Mouse (Mus musculus): ENCODE data around the gene Gpalpp1. TPM values are rescaled to one million over a fixed set of nuclear protein-coding genes. Genes with fewer than 3 reads are reported as not detected.

The Gpalpp1 gene
- polyA plus RNA-seq, 1 experiment from 2014 or later, result 12.1 TPM

DNA sequence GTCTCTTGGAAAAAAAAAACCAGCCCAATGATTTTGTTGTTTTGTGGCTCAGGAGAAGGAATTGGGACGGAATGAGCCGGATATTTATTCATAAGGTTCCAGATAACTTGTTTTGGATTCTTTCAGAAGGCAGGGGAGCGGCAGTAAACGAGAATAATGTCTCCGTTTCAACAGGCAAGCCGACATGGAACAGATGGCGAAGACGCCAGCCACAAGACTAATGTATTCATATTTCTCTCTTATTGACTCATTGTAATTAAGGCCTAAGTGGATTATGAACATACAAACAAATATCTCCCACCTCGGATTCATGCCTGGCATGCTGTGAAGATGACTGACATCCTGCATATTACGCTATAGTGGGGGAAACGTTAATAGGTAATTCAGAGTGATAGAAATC lies 56.8 kb downstream of the Gpalpp1 start:
- H3K27me3 ChIP-seq (ENCODE audit: control insufficient read depth, insufficient read depth, low read length), result no peaks in the 10 kb centered on the region
- no peak overlapping the region for H3K4me3 ChIP-seq (replicated peaks; ENCODE audit: low read length)
- no peaks in the 10 kb centered on the region for H3K4me1 ChIP-seq (ENCODE audit: control insufficient read depth, insufficient read depth, low read length)
- no peaks in the 10 kb centered on the region for H3K36me3 ChIP-seq (ENCODE audit: control insufficient read depth, insufficient read depth, low read length)
- ATAC-seq (ENCODE audit: insufficient read depth, low FRiP score), result no peak
- H3K4me2 ChIP-seq (ENCODE audit: low read depth, low read length), result no peak overlapping the region
- WGBS, result 67% methylated on average over 11 of the region's 11 CpGs
- no peaks in the 10 kb centered on the region for H3K9me3 ChIP-seq (replicated peaks; ENCODE audit: control insufficient read depth, low read length)
- no peak overlapping the region for H3K9ac ChIP-seq (ENCODE audit: low read length)
- H3K27ac ChIP-seq (ENCODE audit: low read length), result no peak overlapping the region

DNA sequence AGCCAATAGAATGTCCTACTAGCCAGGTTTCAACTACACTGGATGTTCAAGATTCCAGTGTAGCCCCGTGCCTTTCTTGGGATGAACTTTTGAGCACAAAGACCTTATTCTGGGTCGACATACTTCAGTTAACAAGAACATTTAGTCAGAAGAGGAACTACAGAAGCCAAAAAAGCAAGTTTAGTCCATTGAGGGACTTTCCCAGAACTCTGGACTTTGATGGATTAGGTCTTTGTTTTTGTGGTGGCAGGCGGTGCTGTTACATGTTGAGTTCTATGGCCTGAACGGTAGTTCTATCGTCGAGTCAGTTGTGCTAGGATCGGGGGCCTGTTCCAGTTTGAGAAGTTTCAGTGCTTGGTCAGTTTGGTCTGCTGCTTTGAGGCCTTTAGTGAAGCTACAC lies 58.6 kb downstream of the Gpalpp1 start:
- 80% methylated on average over 7 of the region's 7 CpGs for WGBS
- Histone ChIP-seq H3K27ac (ENCODE audit: low read length) (no peak overlapping the region), H3K4me1 (ENCODE audit: control insufficient read depth, insufficient read depth, low read length) (no peaks in the 10 kb centered on the region), H3K9me3 (replicated peaks; ENCODE audit: control insufficient read depth, low read length) (no peaks in the 10 kb centered on the region), H3K27me3 (ENCODE audit: control insufficient read depth, insufficient read depth, low read length) (no peaks in the 10 kb centered on the region), H3K9ac (ENCODE audit: low read length) (no peak overlapping the region), H3K4me2 (ENCODE audit: low read depth, low read length) (no peak overlapping the region), H3K36me3 (ENCODE audit: control insufficient read depth, insufficient read depth, low read length) (no peaks in the 10 kb centered on the region), H3K4me3 (replicated peaks; ENCODE audit: low read length) (no peak overlapping the region)
- ATAC-seq (ENCODE audit: insufficient read depth, low FRiP score), result no peak

DNA sequence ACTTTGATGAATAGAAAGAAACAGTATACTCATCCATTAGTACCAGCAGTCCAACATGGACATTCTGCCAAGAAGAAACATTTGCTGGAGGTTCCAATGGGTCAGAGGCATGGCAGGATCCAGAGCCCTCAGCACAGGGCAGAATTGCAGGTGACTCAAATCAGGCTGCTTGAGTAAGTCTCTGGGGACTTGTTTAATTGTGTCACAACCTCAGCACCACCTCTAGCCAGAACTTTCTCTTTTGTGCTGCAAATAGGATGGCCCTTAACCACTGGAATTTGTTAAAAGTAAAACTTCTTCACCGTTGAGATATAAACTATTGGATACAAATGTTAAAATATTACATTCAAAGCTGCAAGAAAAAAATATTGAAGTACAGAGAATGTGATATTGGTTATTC lies 64.8 kb downstream of the Gpalpp1 start:
- Histone ChIP-seq H3K9me3 (replicated peaks; ENCODE audit: control insufficient read depth, low read length) (no peaks in the 10 kb centered on the region), H3K27me3 (ENCODE audit: control insufficient read depth, insufficient read depth, low read length) (no peaks in the 10 kb centered on the region), H3K4me3 (replicated peaks; ENCODE audit: low read length) (no peak overlapping the region), H3K4me2 (ENCODE audit: low read depth, low read length) (no peak overlapping the region), H3K4me1 (ENCODE audit: control insufficient read depth, insufficient read depth, low read length) (no peaks in the 10 kb centered on the region), H3K9ac (ENCODE audit: low read length) (no peak overlapping the region), H3K36me3 (ENCODE audit: control insufficient read depth, insufficient read depth, low read length) (no peaks in the 10 kb centered on the region), H3K27ac (ENCODE audit: low read length) (no peak overlapping the region)
- ATAC-seq (ENCODE audit: insufficient read depth, low FRiP score), result no peak
- 45% methylated on average over 1 of the region's 1 CpGs for WGBS

DNA sequence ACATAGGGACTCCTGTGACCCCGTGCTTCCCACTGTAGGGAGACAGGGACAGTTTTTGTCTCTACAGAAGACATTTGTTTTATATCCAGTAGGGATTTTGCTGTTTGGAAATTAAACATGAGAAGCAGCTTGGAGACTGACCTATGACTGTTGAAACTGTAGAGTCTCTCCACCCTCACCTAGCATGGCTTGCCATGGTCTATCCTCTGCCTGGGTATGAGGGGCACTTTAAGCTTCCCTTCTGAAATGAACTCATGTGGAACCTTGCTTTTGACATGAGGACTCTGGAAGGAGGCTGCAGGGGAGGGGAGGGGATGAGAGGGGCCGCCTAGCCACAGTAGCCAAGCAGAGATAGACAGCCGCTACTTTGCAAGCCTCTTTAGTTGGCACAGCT lies 66.4 kb downstream of the Gpalpp1 start:
- H3K9ac ChIP-seq (ENCODE audit: low read length), result no peak overlapping the region
- 56% methylated on average over 3 of the region's 3 CpGs for whole genome bisulfite sequencing
- no peaks in the 10 kb centered on the region for H3K4me1 ChIP-seq (ENCODE audit: control insufficient read depth, insufficient read depth, low read length)
- H3K9me3 ChIP-seq (replicated peaks; ENCODE audit: control insufficient read depth, low read length), result no peaks in the 10 kb centered on the region
- no peak overlapping the region for H3K27ac ChIP-seq (ENCODE audit: low read length)
- no peaks in the 10 kb centered on the region for H3K27me3 ChIP-seq (ENCODE audit: control insufficient read depth, insufficient read depth, low read length)
- no peak for ATAC-seq (ENCODE audit: insufficient read depth, low FRiP score)
- H3K4me3 ChIP-seq (replicated peaks; ENCODE audit: low read length), result no peak overlapping the region
- H3K36me3 ChIP-seq (ENCODE audit: control insufficient read depth, insufficient read depth, low read length), result no peaks in the 10 kb centered on the region
- H3K4me2 ChIP-seq (ENCODE audit: low read depth, low read length), result no peak overlapping the region

GRCm38 (mm10) chr14:76043251-76044163 lies 67.1 kb downstream of the Gpalpp1 start:
- no peaks in the 10 kb centered on the region for H3K36me3 ChIP-seq (ENCODE audit: control insufficient read depth, insufficient read depth, low read length)
- no peak overlapping the region for H3K4me3 ChIP-seq (replicated peaks; ENCODE audit: low read length)
- H3K4me1 ChIP-seq (ENCODE audit: control insufficient read depth, insufficient read depth, low read length), result no peaks in the 10 kb centered on the region
- H3K27ac ChIP-seq (ENCODE audit: low read length), result no peak overlapping the region
- no peaks in the 10 kb centered on the region for H3K9me3 ChIP-seq (replicated peaks; ENCODE audit: control insufficient read depth, low read length)
- no peaks in the 10 kb centered on the region for H3K27me3 ChIP-seq (ENCODE audit: control insufficient read depth, insufficient read depth, low read length)
- H3K9ac ChIP-seq (ENCODE audit: low read length), result no peak overlapping the region
- H3K4me2 ChIP-seq (ENCODE audit: low read depth, low read length), result no peak overlapping the region
- 73% methylated on average over 14 of the region's 14 CpGs for WGBS
- ATAC-seq (ENCODE audit: insufficient read depth, low FRiP score), result no peak

Other genes with a start within 250 kb of the Gpalpp1 start
- 0.29 and 0.34 TPM in 2 replicates for gene Kctd4, start 155.8 kb downstream of the Gpalpp1 start, polyA plus RNA-seq (2015; fragmentation: Nextera tagmentation; extraction: Ambion mirVana)
- 29.6 and 30.9 TPM in 2 replicates for gene Gtf2f2, start 99.9 kb downstream of the Gpalpp1 start, polyA plus RNA-seq (2015; fragmentation: Nextera tagmentation; extraction: Ambion mirVana)
- gene Nufip1, start 131 bp upstream of the Gpalpp1 start, polyA plus RNA-seq (2015; fragmentation: Nextera tagmentation; extraction: Ambion mirVana), result 11.8 and 12.9 TPM in 2 replicates

Data from stomach, embryonic 16.5 days (tissue).